11 mouse cellular contexts compared by ENCODE assay signal in the genomic region with DNA sequence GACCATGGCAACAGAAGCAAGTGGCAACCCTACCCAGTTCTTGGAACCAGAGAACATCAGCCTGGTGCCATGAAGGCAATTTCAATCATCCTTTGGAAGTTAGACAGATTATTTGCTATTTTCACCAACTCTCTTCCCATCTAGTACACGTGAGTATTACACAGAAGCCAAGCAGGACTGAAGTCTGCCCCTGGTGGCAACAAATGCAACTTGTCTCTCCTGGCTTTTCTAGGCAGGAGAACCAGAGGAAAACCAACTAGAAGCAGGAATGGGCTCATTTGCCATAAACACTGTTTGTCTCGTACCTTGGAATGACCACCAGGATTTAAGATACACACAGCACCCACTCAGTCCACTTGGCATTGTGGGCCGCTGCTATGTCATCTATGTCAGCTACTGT.
DNase-seq lines count a peak whose midpoint lies in the region; ATAC-seq and TF ChIP-seq lines count a peak whose summit lies in the region.
"Had no signal": no experiment of that assay in that cellular context is flagged by ENCODE, and none has a peak within 500 bp of the region (broad histone marks: within the 10 kb centered on the region; RNA-seq: fewer than 3 reads in every experiment).

No protein-coding gene starts in this region.

- no peaks in the 10 kb centered on the region for H3K27me3 ChIP-seq in kidney, adult 2 months (replicated peaks; ENCODE audit: control insufficient read depth, insufficient read depth, low read length)
- H3K27me3 ChIP-seq in kidney, embryonic 15.5 days: no peaks in the 10 kb centered on the region
- H3K27me3 ChIP-seq in lung, postnatal 0 days (replicated peaks; ENCODE audit: insufficient read depth, low read length): no peaks in the 10 kb centered on the region
- no peaks in the 10 kb centered on the region for H3K27me3 ChIP-seq in embryonic facial prominence, embryonic 11.5 days (ENCODE audit: control insufficient read depth, insufficient read depth, low read length)
- H3K27me3 ChIP-seq in neural tube, embryonic 15.5 days (replicated peaks): no peaks in the 10 kb centered on the region

- peak; percentile 21 for DNase-seq in kidney, adult 2 months
- peak; percentile 47 for DNase-seq in lung, postnatal 0 days (ENCODE audit: low spot score)
- no peak for DNase-seq in lung, adult 2 months
- peak; percentile 30 for DNase-seq in NIH3T3 (ENCODE audit: low read depth)
- DNase-seq in embryonic facial prominence, embryonic 11.5 days (ENCODE audit: low spot score): peak; percentile 13
- no peak for DNase-seq in heart, postnatal 4 days
- DNase-seq: right cerebral cortex, postnatal 4 days had no signal

- no peaks in the 10 kb centered on the region for H3K36me3 ChIP-seq in kidney, adult 2 months (ENCODE audit: control insufficient read depth, insufficient read depth, low read length)
- no peaks in the 10 kb centered on the region for H3K36me3 ChIP-seq in kidney, embryonic 15.5 days
- no peaks in the 10 kb centered on the region for H3K36me3 ChIP-seq in lung, postnatal 0 days (ENCODE audit: insufficient read depth, low read length)
- no peaks in the 10 kb centered on the region for H3K36me3 ChIP-seq in embryonic facial prominence, embryonic 11.5 days (replicated peaks; ENCODE audit: control insufficient read depth, insufficient read depth, low read depth, low read length)
- H3K36me3 ChIP-seq in neural tube, embryonic 15.5 days: no peaks in the 10 kb centered on the region
- H3K36me3 ChIP-seq: midbrain, embryonic 15.5 days had no signal

- H3K9ac ChIP-seq in kidney, embryonic 15.5 days: no peak overlapping the region
- H3K9ac ChIP-seq in lung, postnatal 0 days (replicated peaks; ENCODE audit: low read depth): no peak overlapping the region
- no peak overlapping the region for H3K9ac ChIP-seq in embryonic facial prominence, embryonic 11.5 days (replicated peaks; ENCODE audit: low read length)
- no peak overlapping the region for H3K9ac ChIP-seq in neural tube, embryonic 15.5 days (replicated peaks)
- H3K9ac ChIP-seq: midbrain, embryonic 15.5 days had no signal

- H3K27ac ChIP-seq in kidney, adult 2 months (ENCODE audit: insufficient read depth, low read depth, low read length): no peak overlapping the region
- H3K27ac ChIP-seq in kidney, embryonic 15.5 days: no peak overlapping the region
- no peak overlapping the region for H3K27ac ChIP-seq in lung, postnatal 0 days (ENCODE audit: low read length)
- H3K27ac ChIP-seq in embryonic facial prominence, embryonic 11.5 days (replicated peaks; ENCODE audit: low read depth, low read length): no peak overlapping the region
- H3K27ac ChIP-seq in neural tube, embryonic 15.5 days (replicated peaks): no peak overlapping the region
- H3K27ac ChIP-seq: midbrain, embryonic 15.5 days had no signal

- no peak overlapping the region for H3K4me3 ChIP-seq in kidney, adult 2 months (ENCODE audit: insufficient read depth, low read depth, low read length)
- no peak overlapping the region for H3K4me3 ChIP-seq in kidney, embryonic 15.5 days (replicated peaks)
- H3K4me3 ChIP-seq in lung, postnatal 0 days (ENCODE audit: low read depth, low read length): no peak overlapping the region
- no peak overlapping the region for H3K4me3 ChIP-seq in lung, adult 2 months (replicated peaks; ENCODE audit: extremely low read depth, low read depth, low read length)
- H3K4me3 ChIP-seq in embryonic facial prominence, embryonic 11.5 days (ENCODE audit: low read depth, low read length): no peak overlapping the region
- H3K4me3 ChIP-seq in neural tube, embryonic 15.5 days (replicated peaks): no peak overlapping the region
- H3K4me3 ChIP-seq: midbrain, embryonic 15.5 days had no signal

- no peak for TF ChIP-seq EP300 in lung, postnatal 0 days (IDR thresholded peaks at IDR 0.05)

- no peak for TF ChIP-seq POLR2A in kidney, adult 2 months (IDR thresholded peaks at IDR 0.05; ENCODE audit: low read depth, low read length)
- no peak for TF ChIP-seq POLR2A in lung, adult 2 months (IDR thresholded peaks at IDR 0.05; ENCODE audit: borderline replicate concordance, extremely low read depth, low read depth, low read length)

- H3K4me2 ChIP-seq in kidney, embryonic 15.5 days: no peak overlapping the region
- no peak overlapping the region for H3K4me2 ChIP-seq in lung, postnatal 0 days (replicated peaks; ENCODE audit: low read depth, low read length)
- H3K4me2 ChIP-seq in embryonic facial prominence, embryonic 11.5 days (ENCODE audit: low read depth, low read length): no peak overlapping the region
- H3K4me2 ChIP-seq in neural tube, embryonic 15.5 days: no peak overlapping the region
- H3K4me2 ChIP-seq: midbrain, embryonic 15.5 days had no signal

- H3K4me1 ChIP-seq in kidney, adult 2 months (ENCODE audit: control insufficient read depth, insufficient read depth, low read length): no peaks in the 10 kb centered on the region
- no peaks in the 10 kb centered on the region for H3K4me1 ChIP-seq in kidney, embryonic 15.5 days
- no peaks in the 10 kb centered on the region for H3K4me1 ChIP-seq in lung, postnatal 0 days (ENCODE audit: insufficient read depth, low read depth, low read length)
- no peaks in the 10 kb centered on the region for H3K4me1 ChIP-seq in lung, adult 2 months (ENCODE audit: control insufficient read depth, insufficient read depth, low read length)
- no peaks in the 10 kb centered on the region for H3K4me1 ChIP-seq in embryonic facial prominence, embryonic 11.5 days (ENCODE audit: control insufficient read depth, insufficient read depth, low read length)
- peaks cover 4% of the 10 kb centered on the region; the same call in 1 of the 2 replicates for H3K4me1 ChIP-seq in neural tube, embryonic 15.5 days
- H3K4me1 ChIP-seq: midbrain, embryonic 15.5 days had no signal

- H3K9me3 ChIP-seq in kidney, embryonic 15.5 days (replicated peaks): no peaks in the 10 kb centered on the region
- no peaks in the 10 kb centered on the region for H3K9me3 ChIP-seq in lung, postnatal 0 days (ENCODE audit: low read length)
- H3K9me3 ChIP-seq in embryonic facial prominence, embryonic 11.5 days (replicated peaks; ENCODE audit: control insufficient read depth, low read length): no peaks in the 10 kb centered on the region
- no peaks in the 10 kb centered on the region for H3K9me3 ChIP-seq in neural tube, embryonic 15.5 days (replicated peaks)
- H3K9me3 ChIP-seq: midbrain, embryonic 15.5 days had no signal

- ATAC-seq in kidney, embryonic 15.5 days (replicated peaks; ENCODE audit: low FRiP score): no peak
- ATAC-seq in lung, postnatal 0 days: no peak
- no peak for ATAC-seq in embryonic facial prominence, embryonic 11.5 days (replicated peaks; ENCODE audit: insufficient number of reproducible peaks, low FRiP score, low TSS enrichment, low read depth)
- no peak for ATAC-seq in neural tube, embryonic 15.5 days (ENCODE audit: low FRiP score)
- ATAC-seq: inflammation-experienced regulatory T-cells, adult 6 months; midbrain, embryonic 15.5 days had no signal

- TF ChIP-seq CTCF in kidney, adult 2 months (conservative IDR thresholded peaks at IDR 0.05; ENCODE audit: insufficient read depth, insufficient read length, low read depth, low read length): peak; percentile 43; the same call in 1 of the 2 replicates
- peak; percentile 66 for TF ChIP-seq CTCF in lung, postnatal 0 days (IDR thresholded peaks at IDR 0.05)
- no peak for TF ChIP-seq CTCF in lung, adult 2 months (IDR thresholded peaks at IDR 0.05; ENCODE audit: insufficient read depth, low read length)

- 85% methylated on average over 3 of the region's 3 CpGs for WGBS in kidney, adult 2 months
- WGBS in kidney, embryonic 15.5 days: 79% methylated on average over 3 of the region's 3 CpGs
- WGBS in lung, postnatal 0 days: 70% methylated on average over 3 of the region's 3 CpGs
- 72% methylated on average over 3 of the region's 3 CpGs for WGBS in lung, adult 2 months
- WGBS in embryonic facial prominence, embryonic 11.5 days: 79% methylated on average over 3 of the region's 3 CpGs
- 84% methylated on average over 3 of the region's 3 CpGs for WGBS in neural tube, embryonic 15.5 days

Comparison
In these comparisons a context has a peak if more than half of its experiments do, and no peak if none do; other contexts are left out.
1. DNase-seq: peak in kidney, adult 2 months (single experiment), lung, postnatal 0 days (single experiment), NIH3T3 (single experiment) and embryonic facial prominence, embryonic 11.5 days (single experiment); none in lung, adult 2 months (single experiment) and heart, postnatal 4 days (single experiment).